Mouse (Mus musculus) frontal cortex, adult (tissue): ENCODE data around the gene Shcbp1.
"Not testable (repeated sequence)": the region's sequence is repeated elsewhere in the genome, so short reads cannot be mapped to it uniquely, and the experiment has no call there.

Experiments used
- ATAC-seq: cut with Nextera tagmentation; 2 replicates; pipeline ENCODE4 v1.9.2; 2017; ENCODE audit warnings: mild to moderate bottlenecking, moderate library complexity, mixed read lengths; ENCODE audit not compliant: low TSS enrichment

The Shcbp1 gene

GRCm38 (mm10) chr8:4779254-4780055 is at the start of gene Shcbp1:
Gene Shcbp1, minus strand, starts transcription at chr8:4779567.
- peak; percentile 100 for ATAC-seq

GRCm38 (mm10) chr8:4808831-4809230 is 29.5 kb upstream of the Shcbp1 start:
- ATAC-seq, result no peak

- ATAC-seq, result peak; percentile 47
Observed at GRCm38 (mm10) chr8:4800524-4801122, 21.3 kb upstream of the Shcbp1 start.

- ATAC-seq, result no peak
Observed at GRCm38 (mm10) chr8:4778266-4778665, 1.1 kb downstream of the Shcbp1 start.

- peak; percentile 97 for ATAC-seq
Observed at GRCm38 (mm10) chr8:4764751-4765150, 14.6 kb downstream of the Shcbp1 start.

- ATAC-seq, result no peak
Observed at GRCm38 (mm10) chr8:4753048-4753447, 26.3 kb downstream of the Shcbp1 start.

- no peak for ATAC-seq
Observed at GRCm38 (mm10) chr8:4730942-4731341, 48.4 kb downstream of the Shcbp1 start.

GRCm38 (mm10) chr8:4715546-4715945 is 63.8 kb downstream of the Shcbp1 start:
- no peak for ATAC-seq

GRCm38 (mm10) chr8:4708346-4708745 is 71.0 kb downstream of the Shcbp1 start:
- not testable (repeated sequence) for ATAC-seq

- not testable (repeated sequence) for ATAC-seq
Observed at GRCm38 (mm10) chr8:4707916-4708315, 71.5 kb downstream of the Shcbp1 start.

- no peak for ATAC-seq
Observed at GRCm38 (mm10) chr8:4691634-4692033, 87.7 kb downstream of the Shcbp1 start.
